Mouse (Mus musculus) heart, adult 2 months (tissue): ENCODE measurements at regions not wholly inside any gene's neighbourhood (a gene's known extent, or its start where the extent isn't known, plus 50 kb on each side); places are given as distances from the start of the nearest gene placed in this dataset.

Experiments
- DNase-seq, 2 experiments: peaks; one replicate each; pipeline ENCODE4 v3.0.0; 2021
- H3K27ac ChIP-seq: fragments of 200-600 bp; 2 replicates; pipeline ENCODE4 v1.8.1; 2022
- H3K27me3 ChIP-seq: fragments of 200-500 bp; 2 replicates; pipeline ENCODE4 v1.6.1; 2012; ENCODE audit warnings: mild to moderate bottlenecking, low read length, inconsistent platforms, mixed read lengths; ENCODE audit not compliant: control insufficient read depth, insufficient read depth
- H3K36me3 ChIP-seq: fragments of 200-500 bp; 2 replicates; pipeline ENCODE4 v1.6.1; 2012; ENCODE audit warnings: low read length, inconsistent platforms; ENCODE audit not compliant: control insufficient read depth, insufficient read depth
- H3K4me1 ChIP-seq: fragments of 200-500 bp; 2 replicates; pipeline ENCODE4 v1.6.1; 2011; ENCODE audit warnings: low read length; ENCODE audit not compliant: control insufficient read depth, insufficient read depth
- H3K4me3 ChIP-seq: fragments of 200-600 bp; 2 replicates; pipeline ENCODE4 v1.8.1; 2022
- H3K79me2 ChIP-seq: fragments of 200-500 bp; replicated peaks from 2 replicates; pipeline ENCODE4 v1.6.1; 2012; ENCODE audit warnings: mild to moderate bottlenecking, inconsistent platforms, low read length, moderate library complexity, mixed read lengths; ENCODE audit not compliant: control insufficient read depth, insufficient read depth
- H3K9ac ChIP-seq: fragments of 200-500 bp; 2 replicates; pipeline ENCODE4 v1.6.1; 2012; ENCODE audit warnings: low read depth, mild to moderate bottlenecking, control low read depth, inconsistent platforms, low read length, mixed read lengths
- CTCF ChIP-seq: fragments of 200-600 bp; IDR thresholded peaks from 2 replicates; pipeline ENCODE4 v1.8.1; 2022; ENCODE audit warnings: antibody characterized with exemption, mild to moderate bottlenecking, moderate library complexity
- EP300 ChIP-seq: fragments of 200-500 bp; IDR thresholded peaks from 2 replicates; pipeline ENCODE4 v1.6.1; 2011; ENCODE audit warnings: low read depth, low read length, control low read depth; ENCODE audit not compliant: insufficient read depth
- POLR2A ChIP-seq: fragments of 200-500 bp; IDR thresholded peaks from 2 replicates; pipeline ENCODE4 v1.6.1; 2011; ENCODE audit warnings: mild to moderate bottlenecking, low read depth, low read length, control low read depth; ENCODE audit not compliant: insufficient read depth
- WGBS: fragments of 180-500 bp; shearing (Covaris S2); methylation state at CpG from one replicate; pipeline ENCODE4 v1.1.7; 2018; 5-methylcytosine and 5-hydroxymethylcytosine counted together
- intact Hi-C: fragments of 180-260 bp; cut with DNase I; formaldehyde crosslinking; loops from one replicate; pipeline ENCODE4 v1.15.1; 2025

DNA sequence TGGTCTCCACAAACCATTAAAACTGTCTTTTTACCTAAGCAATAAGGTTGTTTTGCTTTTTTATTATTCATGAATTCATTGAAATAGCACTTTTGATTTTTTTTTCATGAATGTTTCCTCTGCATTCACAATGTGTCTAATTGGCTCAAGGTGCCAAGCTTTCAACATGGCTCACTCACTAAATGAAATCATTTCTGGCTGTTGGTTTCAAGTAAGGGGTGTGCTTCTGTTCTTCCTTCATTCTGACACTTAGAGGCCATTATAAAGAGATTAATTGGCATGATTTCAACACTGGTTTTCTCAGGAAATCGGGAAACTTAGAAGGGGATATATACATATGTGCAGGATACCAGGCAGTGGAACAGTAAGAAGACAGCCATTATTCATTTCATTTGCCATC is 93.5 kb upstream of the Ndst3 start:
- Histone ChIP-seq H3K4me1 (no peaks in the 10 kb centered on the region), H3K9ac (no peak overlapping the region), H3K27ac (no peak overlapping the region), H3K36me3 (no peaks in the 10 kb centered on the region), H3K79me2 (no peaks in the 10 kb centered on the region), H3K27me3 (no peaks in the 10 kb centered on the region), H3K4me3 (no peak overlapping the region)
- no peak for TF ChIP-seq POLR2A
- TF ChIP-seq CTCF: no peak
- TF ChIP-seq EP300: no peak
- intact Hi-C loops: no loop called here
- DNase-seq: no peak
- 48% methylated on average over 1 of the region's 1 CpGs for WGBS

DNA sequence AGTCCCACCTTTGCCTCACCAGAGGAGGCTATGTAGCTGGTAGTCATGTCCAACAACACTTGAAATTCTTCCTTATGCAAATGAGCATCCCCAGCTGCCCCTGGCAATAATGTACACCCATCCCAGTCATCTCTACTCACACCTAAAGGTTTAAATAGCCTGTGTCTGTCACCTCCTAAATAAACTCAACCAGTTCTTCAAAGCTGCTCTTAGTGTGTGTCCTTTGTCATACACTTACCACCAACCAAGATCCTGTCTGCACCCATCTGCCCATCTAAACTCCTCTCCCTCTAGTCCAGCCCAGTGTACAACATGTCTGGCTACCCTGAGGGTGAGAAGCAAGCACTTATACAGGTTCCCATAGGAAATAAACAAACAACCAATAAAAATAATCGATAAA is 103.4 kb upstream of the Ndst3 start:
- Histone ChIP-seq H3K27ac (no peak overlapping the region), H3K79me2 (no peaks in the 10 kb centered on the region), H3K4me1 (no peaks in the 10 kb centered on the region), H3K9ac (no peak overlapping the region), H3K36me3 (no peaks in the 10 kb centered on the region), H3K4me3 (no peak overlapping the region), H3K27me3 (no peaks in the 10 kb centered on the region)
- 83% methylated on average over 1 of the region's 1 CpGs for WGBS
- no peak for DNase-seq
- TF ChIP-seq POLR2A (no peak), EP300 (no peak), CTCF (no peak)
- intact Hi-C loops: no loop called here

DNA sequence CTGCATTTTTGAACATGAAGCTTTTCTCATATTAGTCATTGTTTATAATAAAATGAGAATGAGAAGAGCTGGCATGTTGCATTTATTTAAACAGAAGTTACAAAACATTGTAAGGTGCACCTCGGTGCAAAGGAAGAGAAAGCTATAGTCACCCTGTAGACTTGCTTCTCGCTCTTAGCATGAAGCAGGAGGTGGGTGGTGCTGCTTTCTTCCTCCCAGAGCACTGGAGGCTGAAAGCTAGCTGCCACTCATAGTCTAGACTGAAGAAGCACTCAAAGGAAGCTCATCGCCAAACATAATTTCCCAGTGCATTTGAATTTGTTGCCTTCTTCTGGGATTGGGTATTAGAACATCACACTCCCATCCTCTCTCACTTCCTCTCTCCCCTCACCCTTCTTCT is 114.7 kb upstream of the Ndst3 start:
- WGBS: 82% methylated on average over 3 of the region's 3 CpGs
- TF ChIP-seq CTCF (no peak), EP300 (no peak), POLR2A (no peak)
- intact Hi-C loops: no loop called here

DNA sequence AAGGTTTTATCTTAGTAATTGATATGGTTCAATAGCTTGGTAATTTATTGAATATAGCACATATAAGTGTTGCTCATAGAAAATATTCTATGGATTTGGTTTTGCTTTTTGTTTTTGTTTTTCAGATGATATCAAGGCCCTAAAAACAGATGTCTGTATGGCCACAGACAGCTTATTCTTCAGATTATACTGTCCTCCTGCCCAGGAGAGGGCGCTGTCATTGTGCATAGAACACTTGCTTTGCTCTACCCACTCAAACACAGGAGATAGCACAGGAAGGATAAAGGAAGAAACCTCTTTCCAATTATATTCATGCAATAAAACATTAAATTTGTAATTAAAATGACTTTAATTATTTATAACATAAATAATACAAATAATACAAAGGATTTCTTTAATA is 115.4 kb upstream of the Ndst3 start:
- Histone ChIP-seq H3K27me3 (no peaks in the 10 kb centered on the region), H3K4me1 (no peaks in the 10 kb centered on the region), H3K9ac (no peak overlapping the region), H3K27ac (no peak overlapping the region), H3K36me3 (no peaks in the 10 kb centered on the region), H3K4me3 (no peak overlapping the region), H3K79me2 (no peaks in the 10 kb centered on the region)
- intact Hi-C loops: no loop called here
- TF ChIP-seq CTCF (no peak), POLR2A (no peak), EP300 (no peak)
- DNase-seq: no peak
- 65% methylated on average over 1 of the region's 1 CpGs for WGBS

More for the DNA sequence above, 114.7 kb upstream of the Ndst3 start:
- Histone ChIP-seq H3K27ac (no peak overlapping the region), H3K4me1 (no peaks in the 10 kb centered on the region), H3K36me3 (no peaks in the 10 kb centered on the region), H3K4me3 (no peak overlapping the region), H3K79me2 (no peaks in the 10 kb centered on the region), H3K9ac (no peak overlapping the region), H3K27me3 (no peaks in the 10 kb centered on the region)
- DNase-seq: no peak

DNA sequence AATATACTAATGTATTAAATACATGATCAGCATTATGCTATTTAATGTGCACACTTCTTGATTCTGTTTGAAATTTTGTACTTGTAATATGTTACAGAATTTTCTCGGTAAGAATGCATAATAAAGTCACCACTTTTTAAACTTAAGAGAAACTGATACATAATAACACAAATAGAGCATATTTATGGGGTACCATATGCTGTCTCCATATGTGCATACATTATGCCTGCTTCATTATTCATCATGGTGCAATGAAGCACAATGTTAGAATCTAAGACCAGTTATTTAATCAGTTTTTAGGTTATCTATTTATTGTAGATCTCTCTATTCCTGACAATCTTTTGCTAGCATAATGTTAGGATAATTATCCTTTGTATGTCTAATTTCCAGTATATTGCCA is 115.9 kb upstream of the Ndst3 start:
- TF ChIP-seq EP300 (no peak), POLR2A (no peak), CTCF (no peak)
- no peaks in the 10 kb centered on the region for H3K4me1 ChIP-seq
- no peak overlapping the region for H3K4me3 ChIP-seq
- no peak for DNase-seq
- H3K36me3 ChIP-seq: no peaks in the 10 kb centered on the region
- no peak overlapping the region for H3K27ac ChIP-seq
- H3K9ac ChIP-seq: no peak overlapping the region
- no peaks in the 10 kb centered on the region for H3K79me2 ChIP-seq
- intact Hi-C loops: no loop called here
- no peaks in the 10 kb centered on the region for H3K27me3 ChIP-seq
- 67% methylated on average over 1 of the region's 1 CpGs for WGBS

DNA sequence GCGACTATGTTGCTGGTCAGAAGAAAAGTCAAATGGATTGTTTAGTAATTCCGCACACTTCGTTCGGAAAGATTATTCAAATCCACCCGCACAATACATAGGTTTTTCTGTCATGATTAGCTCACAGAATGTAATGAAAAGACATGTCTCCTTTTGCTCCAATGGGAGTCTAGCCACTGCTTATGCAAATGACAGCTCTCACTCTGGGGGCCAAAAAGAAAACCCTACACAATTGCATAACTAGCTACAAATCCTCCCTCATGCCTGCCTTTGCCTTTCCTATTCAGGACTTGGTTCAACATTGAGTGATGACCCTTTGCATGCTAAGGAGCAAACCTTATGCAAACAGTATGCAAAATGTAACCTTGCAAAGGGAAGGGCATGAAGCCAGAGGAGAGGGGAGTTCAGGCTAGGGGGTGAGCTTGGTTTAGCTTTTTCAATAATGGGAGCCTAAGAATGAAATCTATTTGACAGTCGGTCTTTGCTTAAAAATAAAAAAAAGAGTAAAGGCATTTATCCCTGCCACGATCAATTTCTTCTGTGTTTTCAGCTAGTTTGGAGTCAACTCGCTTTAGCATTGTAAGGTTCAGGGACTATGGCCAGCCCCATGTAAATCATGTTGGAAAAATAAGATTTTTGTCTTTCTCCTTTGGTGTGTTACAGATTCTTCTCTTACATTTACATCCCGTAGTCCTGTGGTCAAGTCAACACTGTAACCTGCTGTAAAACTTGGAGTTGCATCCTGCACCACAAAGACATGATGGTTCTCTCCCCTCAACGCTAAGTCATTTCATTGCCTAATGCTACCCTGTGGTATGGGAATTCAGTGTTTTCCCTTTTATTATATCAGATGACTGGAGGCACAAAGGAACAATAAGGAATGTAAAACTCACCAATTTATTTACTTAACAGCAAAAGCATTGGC is 119.6 kb upstream of the Ndst3 start:
- H3K79me2 ChIP-seq: no peaks in the 10 kb centered on the region
- H3K9ac ChIP-seq: no peak overlapping the region
- WGBS: 83% methylated on average over 10 of the region's 10 CpGs
- H3K36me3 ChIP-seq: no peaks in the 10 kb centered on the region
- TF ChIP-seq EP300 (no peak), POLR2A (no peak), CTCF (no peak)
- H3K4me3 ChIP-seq: no peak overlapping the region
- no peak for DNase-seq
- H3K27ac ChIP-seq: no peak overlapping the region
- intact Hi-C loops: no loop called here
- no peaks in the 10 kb centered on the region for H3K4me1 ChIP-seq
- H3K27me3 ChIP-seq: no peaks in the 10 kb centered on the region
